14 mouse cellular contexts compared by ENCODE assay signal in genomic region chr2:173382176-173382813, GRCm38 (mm10).
DNase-seq lines count a peak whose midpoint lies in the region; ATAC-seq and TF ChIP-seq lines count a peak whose summit lies in the region.
"Had no signal": no experiment of that assay in that cellular context is flagged by ENCODE, and none has a peak within 500 bp of the region (broad histone marks: within the 10 kb centered on the region; RNA-seq: fewer than 3 reads in every experiment).

No protein-coding gene starts in this region.

- H3K9me3 ChIP-seq in heart, embryonic 15.5 days (replicated peaks) = no peaks in the 10 kb centered on the region
- no peaks in the 10 kb centered on the region for H3K9me3 ChIP-seq in midbrain, embryonic 15.5 days
- no peaks in the 10 kb centered on the region for H3K9me3 ChIP-seq in midbrain, embryonic 16.5 days (replicated peaks; ENCODE audit: control insufficient read depth, low read length, poor library complexity, severe bottlenecking)
- no peaks in the 10 kb centered on the region for H3K9me3 ChIP-seq in intestine, postnatal 0 days (ENCODE audit: control insufficient read depth)
- H3K9me3 ChIP-seq: embryonic facial prominence, embryonic 15.5 days; limb, embryonic 13.5 days had no signal

- no peaks in the 10 kb centered on the region for H3K27me3 ChIP-seq in heart, embryonic 15.5 days
- H3K27me3 ChIP-seq in midbrain, embryonic 15.5 days (replicated peaks) = no peaks in the 10 kb centered on the region
- H3K27me3 ChIP-seq in midbrain, embryonic 16.5 days (ENCODE audit: control insufficient read depth, insufficient read depth, low read depth, low read length) = no peaks in the 10 kb centered on the region
- H3K27me3 ChIP-seq in intestine, postnatal 0 days (replicated peaks; ENCODE audit: control insufficient read depth, insufficient read depth, low read length) = no peaks in the 10 kb centered on the region
- H3K27me3 ChIP-seq: embryonic facial prominence, embryonic 15.5 days; limb, embryonic 13.5 days; Patski had no signal

- intact Hi-C loops in heart, postnatal 25 days (cut with DNase I) = no loop called here
- intact Hi-C loops in gastrocnemius, postnatal 36 days (cut with DNase I) = no loop called here

- no peak for TF ChIP-seq CTCF in intestine, postnatal 0 days (IDR thresholded peaks at IDR 0.05; ENCODE audit: low read depth)

- no peak overlapping the region for H3K4me3 ChIP-seq in heart, embryonic 15.5 days
- H3K4me3 ChIP-seq in midbrain, embryonic 15.5 days = no peak overlapping the region
- no peak overlapping the region for H3K4me3 ChIP-seq in midbrain, embryonic 16.5 days (ENCODE audit: low read depth, low read length)
- H3K4me3 ChIP-seq in intestine, postnatal 0 days (ENCODE audit: low read depth, low read length) = no peak overlapping the region
- H3K4me3 ChIP-seq: embryonic facial prominence, embryonic 15.5 days; limb, embryonic 13.5 days had no signal

- peak overlapping the region; percentile 26; the same call in 1 of the 2 replicates for H3K27ac ChIP-seq in heart, embryonic 15.5 days
- H3K27ac ChIP-seq in midbrain, embryonic 15.5 days = no peak overlapping the region
- H3K27ac ChIP-seq in midbrain, embryonic 16.5 days (ENCODE audit: low read length) = no peak overlapping the region
- no peak overlapping the region for H3K27ac ChIP-seq in intestine, postnatal 0 days (ENCODE audit: low read depth, low read length)
- H3K27ac ChIP-seq: embryonic facial prominence, embryonic 15.5 days; limb, embryonic 13.5 days had no signal

- 42% methylated on average over 7 of the region's 7 CpGs for whole genome bisulfite sequencing in heart, embryonic 15.5 days
- 58% methylated on average over 7 of the region's 7 CpGs for WGBS in midbrain, embryonic 15.5 days
- WGBS in midbrain, embryonic 16.5 days = 48% methylated on average over 7 of the region's 7 CpGs
- WGBS in intestine, postnatal 0 days = 13% methylated on average over 7 of the region's 7 CpGs

- no peak for DNase-seq in heart, postnatal 25 days (ENCODE audit: low spot score)
- peak; percentile 49 for DNase-seq in mesoderm, embryonic 11.5 days (ENCODE audit: low read depth, low spot score)
- no peak for DNase-seq in spleen, postnatal 10 days (ENCODE audit: low spot score in 2 of 2)
- DNase-seq in gastrocnemius, postnatal 36 days = no peak
- DNase-seq: adrenal gland, postnatal 25 days; cerebellum, adult 18-20 months; heart, postnatal 36 days had no signal

- ATAC-seq in heart, embryonic 15.5 days (replicated peaks; ENCODE audit: insufficient number of reproducible peaks, insufficient read depth, low FRiP score, low read depth) = no peak
- ATAC-seq in midbrain, embryonic 15.5 days (replicated peaks) = peak; percentile 58; the same call in 1 of the 2 replicates
- no peak for ATAC-seq in midbrain, embryonic 16.5 days
- peak; percentile 81 for ATAC-seq in intestine, postnatal 0 days
- ATAC-seq: Patski had no signal

- H3K4me1 ChIP-seq in heart, embryonic 15.5 days (replicated peaks) = peaks cover 27% of the 10 kb centered on the region
- H3K4me1 ChIP-seq in midbrain, embryonic 15.5 days = peaks cover 4% of the 10 kb centered on the region; the same call in 1 of the 2 replicates
- H3K4me1 ChIP-seq in midbrain, embryonic 16.5 days (ENCODE audit: control insufficient read depth, insufficient read depth, low read length) = no peaks in the 10 kb centered on the region
- H3K4me1 ChIP-seq in intestine, postnatal 0 days (replicated peaks; ENCODE audit: control insufficient read depth, insufficient read depth, low read length) = peaks cover 3% of the 10 kb centered on the region; the same call in 1 of the 2 replicates

- no peak overlapping the region for H3K9ac ChIP-seq in heart, embryonic 15.5 days
- H3K9ac ChIP-seq in midbrain, embryonic 15.5 days = no peak overlapping the region
- H3K9ac ChIP-seq in midbrain, embryonic 16.5 days (ENCODE audit: low read depth, low read length) = no peak overlapping the region
- H3K9ac ChIP-seq in intestine, postnatal 0 days (ENCODE audit: low read depth, low read length) = no peak overlapping the region
- H3K9ac ChIP-seq: embryonic facial prominence, embryonic 15.5 days; limb, embryonic 13.5 days had no signal

- no peaks in the 10 kb centered on the region for H3K36me3 ChIP-seq in heart, embryonic 15.5 days
- H3K36me3 ChIP-seq in midbrain, embryonic 15.5 days (replicated peaks) = no peaks in the 10 kb centered on the region
- no peaks in the 10 kb centered on the region for H3K36me3 ChIP-seq in midbrain, embryonic 16.5 days (ENCODE audit: control insufficient read depth, insufficient read depth, low read length)
- H3K36me3 ChIP-seq in intestine, postnatal 0 days (ENCODE audit: control insufficient read depth, insufficient read depth) = no peaks in the 10 kb centered on the region
- H3K36me3 ChIP-seq: embryonic facial prominence, embryonic 15.5 days; limb, embryonic 13.5 days had no signal

- H3K4me2 ChIP-seq in heart, embryonic 15.5 days = no peak overlapping the region
- H3K4me2 ChIP-seq in midbrain, embryonic 15.5 days = no peak overlapping the region
- no peak overlapping the region for H3K4me2 ChIP-seq in midbrain, embryonic 16.5 days (ENCODE audit: low read length)
- no peak overlapping the region for H3K4me2 ChIP-seq in intestine, postnatal 0 days (replicated peaks; ENCODE audit: low read depth)
- H3K4me2 ChIP-seq: embryonic facial prominence, embryonic 15.5 days; limb, embryonic 13.5 days had no signal

Comparison
In these comparisons a context has a peak if more than half of its experiments do, and no peak if none do; other contexts are left out.
1. ATAC-seq: peak in midbrain, embryonic 15.5 days (single experiment) and intestine, postnatal 0 days (single experiment); none in heart, embryonic 15.5 days (single experiment) and midbrain, embryonic 16.5 days (single experiment).